Mouse (Mus musculus) frontal cortex, postnatal 14 days (tissue): Measurements from ENCODE around the gene Mob3b.
"Not testable (repeated sequence)": the region's sequence is repeated elsewhere in the genome, so short reads cannot be mapped to it uniquely, and the experiment has no call there.

Experiments used
- DNase-seq, 2 experiments: peaks; one replicate each; pipeline ENCODE4 v3.0.0; 2022; ENCODE audit warnings: low spot score in 2 of 2

Mob3b gene

DNA sequence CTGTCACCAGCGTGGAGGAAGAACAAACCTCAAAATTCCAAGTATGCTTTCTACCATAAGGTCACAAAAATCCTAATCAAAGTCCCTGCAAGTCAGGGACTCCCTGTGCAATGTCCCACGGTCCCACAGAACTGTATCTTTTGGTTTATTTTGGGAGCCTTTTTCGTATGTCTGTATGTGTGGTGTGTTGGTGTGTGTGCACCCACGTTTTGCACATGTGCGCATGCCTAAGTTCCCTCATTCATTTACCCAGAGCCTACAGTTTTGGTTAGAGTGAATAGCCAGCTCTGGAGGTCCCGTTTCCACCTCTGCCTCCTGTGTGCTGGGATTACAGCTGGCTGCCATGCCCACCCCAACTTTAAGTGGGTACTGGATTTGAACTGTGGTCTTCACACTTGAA, 189.7 kb downstream of the Mob3b start:
- no peak for DNase-seq

DNA sequence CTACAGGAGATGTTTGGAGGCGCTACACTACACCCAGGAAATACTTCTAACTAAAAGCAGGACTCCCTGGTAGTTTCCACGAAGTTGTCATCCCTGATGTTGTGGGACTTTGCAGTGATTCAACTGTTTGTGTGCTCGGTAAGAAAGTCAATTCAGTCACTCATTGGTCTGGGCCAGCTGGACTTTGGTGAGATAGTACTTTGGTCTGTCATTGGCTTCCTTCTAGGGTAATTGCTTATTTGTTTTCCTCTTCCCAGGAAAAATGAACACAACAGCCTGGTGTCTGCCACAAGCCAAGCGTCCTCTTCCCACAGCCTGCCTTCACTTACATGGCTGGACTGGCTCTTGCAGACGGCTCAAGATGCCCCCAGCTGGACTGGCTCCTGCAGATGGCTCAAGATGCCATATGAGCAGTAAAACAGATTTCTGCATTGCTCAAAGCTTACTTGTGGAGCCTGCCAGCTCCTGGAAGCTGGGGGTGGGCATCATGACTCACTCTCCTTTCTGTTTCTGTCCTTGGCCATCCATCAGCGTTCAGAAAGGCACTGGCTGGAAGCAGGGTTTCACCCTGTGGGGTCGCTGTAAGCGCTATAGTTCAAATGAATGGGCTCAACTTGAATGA, 190.8 kb downstream of the Mob3b start:
- DNase-seq, result peak in 1 of 2 experiments; percentile 49

DNA sequence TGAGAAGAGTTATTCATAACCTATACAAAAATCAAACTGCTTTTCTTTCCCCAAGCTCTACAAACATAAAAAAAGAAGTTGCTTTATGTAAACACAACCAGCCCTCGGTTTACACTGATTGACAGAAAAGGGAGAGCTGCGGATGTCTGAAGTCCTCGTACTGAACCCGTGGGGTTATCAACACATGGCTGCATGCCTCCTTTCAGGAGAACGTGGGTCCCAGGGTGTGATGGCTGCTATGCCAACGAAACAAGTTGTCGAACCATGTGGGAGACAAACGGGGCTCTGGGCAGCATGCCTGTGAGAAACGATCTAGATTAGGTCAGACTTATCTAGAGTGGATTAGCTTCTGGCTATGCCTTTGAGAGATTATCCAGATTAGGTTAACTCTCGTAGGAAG, 192.4 kb downstream of the Mob3b start:
- DNase-seq, result no peak

DNA sequence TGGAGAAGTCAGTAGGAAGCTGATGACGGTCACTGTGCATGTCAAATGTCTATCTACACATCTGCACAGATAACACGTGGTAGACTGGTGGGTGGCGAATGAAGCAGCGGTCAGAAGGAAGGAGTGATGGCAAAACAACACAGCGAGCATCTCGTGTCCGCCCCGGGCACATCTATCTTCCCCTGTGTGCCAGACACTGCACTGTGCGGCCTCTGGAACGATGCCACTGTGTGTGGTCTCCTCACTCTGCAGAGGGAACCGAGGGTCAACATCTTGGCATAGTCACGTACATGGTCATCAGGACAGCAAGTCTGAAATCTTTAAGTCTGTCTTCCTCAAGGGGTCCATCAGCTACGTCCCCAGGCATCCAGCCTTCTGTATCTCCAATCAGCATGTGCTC, 193.3 kb downstream of the Mob3b start:
- DNase-seq, result no peak

DNA sequence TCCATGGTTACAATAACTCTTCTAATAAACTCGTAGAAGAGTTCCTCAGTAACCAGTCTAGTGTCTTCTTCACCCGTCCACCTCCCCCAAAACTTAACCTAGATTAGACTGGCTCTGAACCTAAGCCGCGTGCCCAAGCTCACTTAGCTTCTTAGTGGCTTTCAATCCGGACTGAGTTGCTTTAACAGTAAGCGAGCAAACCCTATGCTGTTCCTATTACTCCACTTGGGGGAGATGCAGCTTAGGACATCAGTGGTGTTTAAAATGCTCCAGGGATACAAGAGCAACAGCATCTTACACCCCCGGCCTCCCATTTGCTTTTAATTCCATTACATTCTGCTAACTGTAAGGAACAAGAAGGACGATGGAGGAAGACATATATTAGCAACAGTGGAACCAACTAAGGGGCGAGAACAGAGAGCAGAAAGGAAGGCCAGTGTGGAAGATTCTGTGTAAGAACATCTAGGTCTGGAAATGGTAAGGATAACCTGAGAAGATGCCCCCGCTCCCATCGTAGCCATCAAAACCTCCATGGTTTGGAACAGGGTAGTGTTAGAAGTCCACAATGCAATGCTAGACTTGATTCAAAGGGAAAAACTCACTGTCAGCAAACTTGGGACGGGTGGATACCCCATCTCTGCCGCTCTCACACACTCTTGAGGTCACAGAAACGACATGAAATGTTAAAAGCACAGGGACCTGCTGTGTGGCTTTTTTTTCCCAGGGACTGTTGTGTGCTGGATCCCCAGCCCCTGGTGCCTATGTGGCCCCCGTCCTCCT, 196.3 kb downstream of the Mob3b start:
- no peak for DNase-seq

DNA sequence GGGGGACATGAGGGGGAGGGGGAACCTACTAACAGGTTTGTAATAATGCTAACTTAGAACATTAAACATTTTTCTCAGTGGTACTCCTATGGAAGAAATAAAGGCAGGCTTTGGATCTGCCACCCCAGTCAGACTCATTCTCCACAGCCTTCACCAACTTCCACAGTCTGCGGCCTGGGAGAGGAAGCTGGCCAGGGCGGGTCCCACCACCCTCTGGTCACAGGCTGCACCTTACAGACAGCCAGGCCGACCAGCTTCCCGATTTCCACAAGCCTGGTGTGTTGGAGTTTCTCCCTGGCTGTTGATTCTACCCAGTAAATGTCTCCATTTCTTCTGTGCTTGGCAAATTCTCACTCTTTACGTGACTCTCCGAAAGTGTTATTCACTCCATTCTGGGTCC, 197.8 kb downstream of the Mob3b start:
- DNase-seq, result no peak

DNA sequence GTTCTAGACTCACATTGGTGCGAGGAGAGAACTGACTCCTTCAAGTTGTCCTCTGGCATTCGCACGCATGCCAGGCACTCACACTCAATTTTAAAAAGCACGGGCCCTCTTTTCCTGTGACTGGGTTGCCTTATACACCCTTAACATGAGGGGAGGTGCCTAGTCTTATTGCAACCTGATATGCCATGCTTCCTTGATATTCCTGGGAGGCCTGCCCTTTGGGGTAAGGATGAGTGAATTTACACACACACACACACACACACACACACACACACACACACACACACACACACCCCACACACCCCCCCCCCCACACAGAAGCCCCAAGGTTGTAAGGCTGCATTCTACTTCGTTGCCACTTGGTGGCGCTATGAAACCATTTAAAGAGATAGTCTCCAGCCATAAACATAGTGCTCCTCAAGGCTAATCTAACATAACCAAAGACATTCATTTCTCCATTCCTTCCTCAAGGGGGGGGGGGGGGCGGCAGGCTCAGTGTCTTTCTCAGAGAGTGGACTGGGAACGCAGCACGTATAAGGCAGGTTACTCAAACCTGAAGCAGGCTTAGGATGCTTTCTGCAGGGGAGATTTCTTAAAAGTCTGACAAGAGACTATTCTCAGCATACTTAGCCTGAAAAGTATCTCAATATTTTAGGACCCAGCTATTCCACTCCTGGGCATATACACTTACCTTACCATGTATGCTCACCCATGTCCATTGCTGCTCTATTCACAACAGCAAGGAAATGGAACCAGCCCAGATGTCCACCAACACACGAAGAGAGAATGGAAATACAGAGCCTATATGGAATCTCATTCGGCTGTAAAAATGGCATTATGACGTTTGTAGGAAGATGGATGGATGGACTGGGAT, 198.9 kb downstream of the Mob3b start:
- DNase-seq, result no peak

DNA sequence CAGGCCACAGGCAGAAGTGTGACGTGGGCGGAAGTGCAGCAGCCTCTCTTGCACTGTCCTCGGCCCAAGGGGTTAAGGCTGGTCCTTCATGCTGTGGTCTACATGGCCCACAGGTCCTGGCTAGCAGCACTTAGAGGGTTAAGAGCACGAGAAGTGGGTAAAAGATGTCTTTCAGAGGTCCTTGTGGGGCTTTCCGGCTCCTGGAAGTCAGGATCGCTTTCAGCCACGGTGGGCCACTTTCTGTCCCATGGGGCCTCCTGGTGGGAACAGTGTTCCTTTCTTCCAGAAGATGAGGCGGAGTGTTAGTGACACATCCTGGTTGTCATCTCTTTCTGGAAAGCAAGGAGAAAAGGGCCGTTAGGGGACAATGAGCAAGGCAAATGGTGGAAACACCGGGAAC, 203.6 kb downstream of the Mob3b start:
- DNase-seq, result no peak

DNA sequence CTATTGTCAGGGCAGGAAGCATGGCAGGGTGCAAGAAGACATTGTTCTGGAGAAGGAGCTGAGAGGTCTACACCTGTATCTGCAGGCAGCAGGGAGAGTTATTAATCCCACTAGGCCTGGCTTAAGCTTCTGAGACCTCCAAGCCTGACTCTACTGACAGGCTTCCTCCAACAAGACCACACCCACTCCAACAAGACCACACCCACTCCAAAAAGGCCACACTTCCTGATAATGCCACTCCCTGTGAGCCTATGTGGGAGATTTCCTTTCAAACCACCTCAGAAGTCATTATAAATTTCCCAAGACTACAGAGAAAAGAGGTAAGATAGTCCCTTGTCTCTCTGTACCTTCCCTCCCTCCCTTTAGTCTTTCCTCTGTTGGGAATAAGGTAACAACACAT, 210.1 kb downstream of the Mob3b start:
- no peak for DNase-seq

DNA sequence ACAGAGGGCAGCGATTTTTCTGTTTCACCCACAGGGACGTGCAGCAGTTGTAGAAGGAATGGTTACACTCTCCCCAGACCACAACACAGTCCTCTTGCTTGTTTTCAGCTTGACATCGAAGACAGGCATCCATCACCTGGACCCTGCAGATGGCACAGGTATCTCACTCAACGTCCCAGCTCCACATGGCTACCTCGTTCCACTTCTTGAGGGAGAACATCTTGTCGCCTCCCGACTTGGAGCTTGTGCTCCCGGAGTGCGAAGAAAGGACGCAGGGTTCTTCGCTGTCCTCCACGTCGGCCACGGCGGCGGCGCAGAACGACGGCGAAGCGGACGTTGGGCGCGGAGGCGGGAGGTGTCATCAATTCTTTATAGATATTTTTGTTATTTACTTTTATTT, 216.2 kb downstream of the Mob3b start:
- no peak for DNase-seq

DNA sequence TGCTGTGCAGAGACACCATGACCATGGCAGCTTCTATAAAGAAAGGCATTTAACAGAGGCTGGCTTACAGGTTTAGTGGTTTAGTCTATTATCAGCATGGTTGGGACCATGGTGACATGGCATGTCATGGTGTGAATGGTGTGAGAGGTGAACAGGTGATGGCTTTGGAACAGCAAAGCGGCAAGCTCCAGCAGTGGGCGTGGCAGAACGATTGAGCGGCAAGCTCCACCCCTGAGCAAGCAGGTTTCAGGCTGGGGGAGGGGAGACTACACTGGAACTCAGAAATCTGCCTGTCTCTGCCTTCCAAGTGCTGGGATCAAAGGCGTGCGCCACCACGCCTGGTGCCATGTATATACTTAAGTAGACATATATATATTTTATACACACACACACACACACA, 228.9 kb downstream of the Mob3b start:
- DNase-seq, result not testable (repeated sequence)

DNA sequence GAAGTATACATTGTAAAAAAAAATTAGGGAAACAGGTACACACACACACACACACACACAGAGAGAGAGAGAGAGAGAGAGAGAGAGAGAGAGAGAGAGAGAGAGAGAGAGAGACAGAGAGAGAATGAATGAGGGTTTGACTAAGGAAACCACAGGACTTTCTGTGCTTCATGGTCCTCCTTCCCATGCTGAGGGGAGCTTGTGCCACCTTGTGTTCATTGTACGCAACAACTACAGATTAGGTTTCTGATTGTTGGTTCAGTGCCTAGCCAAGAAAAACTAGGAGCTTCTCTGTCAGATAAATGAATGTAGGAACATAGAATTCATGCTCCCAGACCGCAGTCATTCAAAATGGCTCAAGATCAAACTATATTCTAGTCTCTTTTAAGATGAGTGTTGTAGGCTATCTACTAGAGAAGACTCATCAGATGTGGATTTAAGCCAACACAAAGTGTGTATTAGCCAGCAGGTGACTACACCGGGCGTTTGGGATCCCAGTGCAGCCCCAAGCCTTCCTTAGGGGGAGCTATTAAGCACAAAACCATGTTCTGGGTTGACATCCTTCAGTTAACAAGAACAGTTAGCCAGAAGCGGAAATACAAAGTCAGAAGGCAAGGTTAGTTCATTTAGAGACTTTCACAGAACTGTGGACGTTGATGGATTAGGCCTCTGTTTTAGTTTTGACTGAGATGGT, 235.0 kb downstream of the Mob3b start:
- DNase-seq, result peak; percentile 13 to 35

DNA sequence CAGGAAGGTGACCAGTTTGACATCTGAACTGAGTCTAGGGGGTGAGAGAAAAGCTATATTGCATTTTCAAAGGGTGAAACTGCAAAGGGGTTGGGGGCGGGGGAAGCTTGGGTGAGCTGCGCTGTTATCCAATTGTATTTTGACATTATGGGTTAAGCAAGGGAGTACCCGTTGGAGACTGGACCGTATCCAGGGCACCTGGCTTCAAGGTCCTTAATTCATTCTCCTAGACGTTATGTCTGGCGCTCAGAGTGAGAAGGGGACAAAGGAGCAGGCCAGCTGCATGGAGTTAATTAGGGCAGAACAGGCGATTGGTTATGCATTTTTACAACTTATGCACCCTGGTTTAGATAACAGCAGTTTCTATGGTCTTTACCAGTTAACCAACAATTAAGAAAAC, 239.9 kb downstream of the Mob3b start:
- no peak for DNase-seq

DNA sequence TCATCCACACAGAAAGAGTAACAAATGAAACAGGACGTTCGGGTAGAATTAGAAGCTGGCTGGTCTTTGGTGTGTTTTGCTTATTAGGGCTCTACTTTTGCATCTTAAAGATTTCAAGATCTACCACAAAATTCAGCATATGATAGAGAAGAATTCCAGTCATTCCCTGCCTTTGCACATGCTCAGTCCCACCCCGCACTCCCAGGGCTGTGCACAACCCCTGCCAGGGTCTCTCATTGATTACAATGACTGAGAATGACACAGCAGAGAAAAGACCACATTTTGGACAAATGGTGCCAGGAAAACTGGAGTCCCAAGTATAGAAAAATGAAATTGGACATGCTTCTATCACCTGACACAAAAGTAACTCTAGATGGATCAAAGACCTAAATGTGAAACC, 245.1 kb downstream of the Mob3b start:
- no peak for DNase-seq

DNA sequence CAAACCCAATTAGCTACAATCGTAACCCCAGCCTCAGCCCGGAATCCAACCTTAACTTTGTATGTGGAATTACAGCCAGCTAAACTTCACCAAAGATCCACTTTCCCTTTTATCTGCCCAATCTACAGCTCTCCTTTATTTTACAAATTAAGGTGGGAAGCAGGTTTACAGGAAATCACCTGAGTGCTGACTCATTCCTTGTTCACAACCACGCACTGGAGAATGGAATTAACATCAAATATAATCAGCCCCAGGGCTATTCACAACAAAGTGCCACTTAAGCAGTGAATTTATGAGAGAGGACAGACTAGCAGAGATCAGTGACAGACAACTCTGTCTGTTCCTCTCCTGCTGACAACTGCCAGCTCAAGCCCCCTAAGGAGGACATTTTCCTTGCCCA, 245.9 kb downstream of the Mob3b start:
- DNase-seq, result no peak

DNA sequence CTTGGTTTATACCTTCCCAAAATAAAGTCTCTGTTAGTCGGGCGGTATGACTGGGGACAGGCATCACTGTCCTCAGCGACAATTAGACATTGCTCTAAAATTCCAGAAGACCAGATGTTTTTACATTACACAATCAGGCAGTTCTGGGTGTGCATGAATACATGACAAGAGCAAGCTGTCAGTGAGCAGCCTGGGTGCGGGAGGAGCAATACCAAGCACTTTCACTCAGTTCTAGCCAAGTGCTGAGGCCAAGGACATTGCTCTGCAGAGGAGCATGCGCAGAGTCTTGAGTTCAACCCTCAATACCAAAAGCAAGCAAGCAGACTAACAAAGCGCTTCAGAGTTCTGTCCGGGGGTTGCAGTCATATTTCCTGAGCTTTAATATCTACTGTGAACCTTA, 249.2 kb downstream of the Mob3b start:
- no peak for DNase-seq

DNA sequence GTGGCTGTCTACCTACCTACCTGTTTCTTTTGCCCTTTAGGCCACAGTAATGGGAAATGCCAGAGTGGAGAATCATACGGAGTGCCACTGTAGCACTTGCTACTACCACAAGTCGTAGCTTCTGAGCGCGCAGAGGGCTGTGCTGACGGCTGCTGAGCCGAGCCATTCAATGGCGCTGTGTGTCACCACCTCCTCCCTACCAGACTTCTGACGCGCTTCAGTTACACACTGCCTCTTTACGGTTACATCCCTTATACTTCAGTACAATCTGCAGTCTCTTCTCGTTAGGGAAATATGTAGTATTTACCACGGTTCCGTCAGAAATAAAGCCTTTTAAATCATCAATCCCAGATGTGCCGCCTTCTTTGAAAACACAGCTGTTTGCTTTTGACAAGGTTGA, 250.3 kb downstream of the Mob3b start:
- DNase-seq, result no peak

DNA sequence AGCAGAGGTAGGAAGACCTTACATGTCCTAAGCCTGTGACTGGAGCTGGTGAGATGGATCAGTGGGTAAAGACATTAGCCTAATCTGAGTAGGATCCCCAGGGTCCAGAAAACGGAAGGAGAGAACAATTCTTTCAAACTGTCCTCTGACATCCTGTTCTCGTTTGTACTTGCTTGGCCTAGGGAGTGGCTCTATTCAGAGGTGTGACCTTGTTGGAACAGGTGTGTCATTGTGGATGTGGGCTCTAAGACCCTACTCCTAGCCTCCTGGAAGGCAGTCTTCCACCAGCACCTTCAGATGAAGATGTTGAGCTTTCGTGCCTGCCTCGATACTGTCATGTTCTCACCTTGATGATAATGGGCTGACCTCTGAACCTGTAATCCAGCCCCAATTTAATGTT, 251.1 kb downstream of the Mob3b start:
- DNase-seq, result no peak

DNA sequence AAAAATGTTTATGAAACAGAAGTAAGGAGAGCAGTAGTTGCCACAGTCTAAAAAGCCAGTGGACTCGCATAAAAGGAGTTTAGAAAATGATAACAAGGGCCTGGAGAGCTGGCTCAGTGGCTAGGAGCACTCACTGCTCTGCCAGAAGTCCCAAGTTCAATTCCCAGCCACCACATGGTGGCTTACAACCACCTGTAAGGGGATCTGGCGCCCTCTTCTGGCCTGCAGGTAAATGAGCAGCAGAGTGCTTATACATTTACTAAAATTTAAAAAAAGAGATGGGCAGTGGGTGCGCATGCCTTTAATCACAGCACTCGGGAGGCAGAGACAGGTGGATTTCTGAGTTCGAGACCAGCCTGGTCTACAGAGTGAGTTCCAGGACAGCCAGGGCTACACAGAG, 251.9 kb downstream of the Mob3b start:
- DNase-seq, result no peak

DNA sequence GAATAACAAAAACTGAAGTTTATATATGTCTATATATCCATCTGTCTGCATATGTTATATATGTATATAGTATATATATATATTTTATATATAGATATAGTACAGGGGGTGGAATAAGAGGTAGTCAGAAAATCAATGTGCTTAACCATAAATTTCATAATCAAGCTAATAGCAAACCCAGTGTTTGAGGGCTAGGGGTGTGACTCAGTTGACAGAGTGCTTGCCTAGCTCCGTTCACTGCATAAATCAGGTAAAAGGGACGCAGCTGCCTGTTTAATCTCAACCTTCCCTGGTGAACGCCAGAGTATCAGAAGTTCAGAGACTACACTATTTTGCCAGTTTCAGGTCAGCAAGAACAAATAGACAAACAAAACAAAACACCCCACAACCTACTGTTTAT, 255.7 kb downstream of the Mob3b start:
- not testable (repeated sequence) for DNase-seq

DNA sequence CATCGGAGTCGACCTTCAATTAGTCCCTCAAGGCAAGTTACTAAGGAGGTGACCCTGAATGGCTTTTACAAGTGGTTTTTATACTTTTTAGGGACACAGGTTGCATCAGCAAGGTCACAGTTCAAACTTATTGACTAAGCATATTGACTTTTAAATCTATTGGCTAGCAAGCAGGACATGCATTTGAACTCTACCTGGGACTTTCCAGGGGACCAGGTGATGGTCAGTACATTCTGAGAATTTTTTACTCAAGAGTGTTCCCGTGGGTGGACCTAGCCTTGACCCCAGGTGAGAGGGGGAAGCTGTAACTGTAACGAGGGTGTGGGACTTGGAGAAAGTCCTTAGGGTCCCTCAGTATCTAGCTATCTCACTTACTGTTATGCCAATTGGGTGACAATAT, 256.1 kb downstream of the Mob3b start:
- DNase-seq, result no peak

DNA sequence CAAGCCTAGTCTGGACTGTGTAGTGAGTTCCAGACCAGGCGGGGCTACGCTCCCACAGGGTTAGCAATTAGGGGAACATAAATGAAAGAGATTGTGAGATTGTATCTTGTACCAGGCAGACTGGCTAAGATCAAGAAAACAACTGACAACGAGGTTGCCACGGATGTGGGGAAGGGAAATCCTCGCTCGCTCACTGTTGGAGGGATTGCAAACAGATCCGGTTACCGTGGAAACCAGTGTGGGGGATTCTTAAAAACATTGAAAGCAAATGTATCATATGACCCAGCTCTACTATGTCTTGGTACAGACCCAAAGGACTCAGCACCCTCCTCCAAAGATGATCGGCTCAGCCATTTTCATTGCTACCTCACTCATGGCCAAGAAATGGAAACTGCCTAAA, 257.1 kb downstream of the Mob3b start:
- peak in 1 of 2 experiments; percentile 16 for DNase-seq
